Mouse (Mus musculus): Measurements from ENCODE around the gene Sparc.

Gene Sparc

GRCm38 (mm10) chr11:55422978-55423377 is at the start of gene Sparc:
Gene Sparc, minus strand, starts transcription at chr11:55423183.
- in situ Hi-C loops (cut with MboI, MseI) = no loop called here

DNA sequence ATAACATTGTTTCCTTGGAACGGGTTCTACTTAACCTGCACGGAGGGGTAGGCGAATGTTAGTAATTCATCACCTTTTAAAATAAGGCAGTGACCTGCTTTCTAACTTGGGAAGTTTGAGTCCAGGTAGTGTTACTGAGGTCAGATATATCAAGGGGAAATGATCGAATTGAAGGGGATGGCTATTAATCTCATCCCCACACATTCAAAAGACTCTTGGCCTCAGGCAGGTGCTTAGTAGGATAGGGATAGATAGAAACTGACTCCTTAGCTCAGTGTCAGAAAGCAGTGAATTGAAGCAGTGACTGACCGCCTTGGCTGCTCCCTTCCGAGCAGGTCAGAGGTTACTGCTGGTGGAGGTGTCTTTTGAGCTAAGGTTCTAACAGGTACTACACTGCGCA is 48.5 kb upstream of the Sparc start:
- in situ Hi-C loops (cut with MboI, MseI) = no loop called here

DNA sequence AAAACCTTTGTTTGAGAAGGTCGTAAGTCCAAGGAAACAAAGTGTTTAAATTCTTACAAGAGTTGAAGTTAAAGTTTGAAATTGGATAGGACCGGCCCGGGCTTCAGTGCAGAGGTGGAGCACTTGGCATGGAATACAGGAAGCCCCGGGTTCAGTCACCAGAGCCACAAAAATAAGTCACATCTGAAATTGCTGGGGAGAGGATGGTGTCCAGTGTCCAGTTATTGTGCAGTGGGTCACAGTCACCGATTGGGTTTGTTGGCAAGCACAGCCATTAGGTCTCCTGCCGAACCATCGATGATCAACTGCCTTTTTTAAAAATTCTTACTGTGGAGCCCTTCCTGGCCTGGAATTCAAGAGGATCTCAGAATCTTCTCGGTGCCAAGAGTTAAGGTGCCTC is 47.8 kb upstream of the Sparc start:
- in situ Hi-C loops (cut with MboI, MseI) = no loop called here

DNA sequence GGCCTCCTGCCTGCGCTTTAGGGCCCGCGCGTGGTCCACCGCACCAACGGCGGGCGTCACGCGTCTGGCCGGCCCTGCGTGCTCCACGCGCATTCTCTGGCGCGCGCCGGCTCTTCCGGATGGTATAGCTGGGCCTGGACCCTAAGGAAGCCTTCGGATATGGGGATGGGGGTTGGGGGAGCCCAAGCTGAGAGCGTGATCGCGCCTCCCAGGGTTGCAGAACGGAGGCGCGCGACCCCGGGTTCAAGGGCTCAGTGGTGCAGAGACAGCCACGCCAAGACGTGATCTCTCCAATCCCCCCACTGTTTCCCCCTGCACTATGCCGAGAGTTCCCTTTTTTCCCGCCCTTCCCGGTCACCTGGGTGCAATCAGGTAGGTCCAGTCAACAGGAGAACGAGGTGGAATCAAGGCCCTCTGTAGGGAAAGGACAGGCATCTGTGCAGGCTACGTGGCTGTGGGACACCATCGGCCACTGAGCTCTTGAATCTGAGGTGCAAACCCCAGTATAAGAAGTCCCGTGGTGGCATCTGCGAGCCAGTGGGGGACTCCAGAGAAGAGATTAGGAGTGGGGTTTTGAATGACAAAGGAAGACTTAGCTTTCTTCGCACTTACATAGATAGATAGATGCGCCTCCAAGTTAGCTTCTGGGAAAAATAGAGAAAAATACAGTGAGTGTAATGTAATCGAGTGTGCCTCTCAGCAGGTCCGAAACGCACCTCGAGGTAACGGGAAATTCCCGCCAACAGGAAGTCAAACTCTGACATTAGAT is 47.1 kb upstream of the Sparc start:
- in situ Hi-C loops (cut with MboI, MseI) = loop anchor here (10.0 kb wide), 1 partner anchor 515 kb away; no protein-coding TSS in a partner anchor

GRCm38 (mm10) chr11:55469048-55469843 is 46.3 kb upstream of the Sparc start, which contains the start of gene G3bp1:
Gene G3bp1, plus strand, starts transcription at chr11:55469685.
- in situ Hi-C loops (cut with MboI, MseI) = loop anchor here (10.0 kb wide), 1 partner anchor 514 kb away; no protein-coding TSS in a partner anchor

- in situ Hi-C loops (cut with MboI, MseI) = loop anchor here (10.0 kb wide), 1 partner anchor 514 kb away; no protein-coding TSS in a partner anchor
These were observed 45.6 kb upstream of the Sparc start for GRCm38 (mm10) chr11:55468611-55469047.

GRCm38 (mm10) chr11:55468012-55468411 is 45.0 kb upstream of the Sparc start:
- in situ Hi-C loops (cut with MboI, MseI) = loop anchor here (10.0 kb wide), 1 partner anchor 513 kb away; no protein-coding TSS in a partner anchor

- in situ Hi-C loops (cut with MboI, MseI) = loop anchor here (10.0 kb wide), 1 partner anchor 510 kb away; no protein-coding TSS in a partner anchor
These were observed 42.2 kb upstream of the Sparc start for GRCm38 (mm10) chr11:55465177-55465576.

DNA sequence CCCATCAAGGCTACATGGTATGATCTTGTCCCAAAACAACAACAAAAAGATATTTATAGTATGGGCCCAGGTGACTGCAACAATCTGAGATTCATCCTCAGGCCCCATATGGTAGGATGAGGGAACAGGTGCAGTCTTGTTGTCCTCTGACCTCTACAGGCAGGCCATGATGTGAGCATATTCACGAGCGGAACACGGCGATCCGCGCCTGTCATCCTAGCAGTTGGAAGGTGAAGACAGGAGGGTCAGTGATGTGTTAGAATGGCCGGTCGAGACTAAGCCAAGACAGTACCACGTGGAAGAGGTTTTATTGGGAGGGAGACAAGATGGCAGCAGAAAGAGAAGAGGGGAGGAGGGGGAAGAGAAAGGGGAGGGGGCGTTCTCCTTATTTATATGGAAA is 41.7 kb upstream of the Sparc start:
- in situ Hi-C loops (cut with MboI, MseI) = loop anchor here (10.0 kb wide), 1 partner anchor 510 kb away; no protein-coding TSS in a partner anchor

DNA sequence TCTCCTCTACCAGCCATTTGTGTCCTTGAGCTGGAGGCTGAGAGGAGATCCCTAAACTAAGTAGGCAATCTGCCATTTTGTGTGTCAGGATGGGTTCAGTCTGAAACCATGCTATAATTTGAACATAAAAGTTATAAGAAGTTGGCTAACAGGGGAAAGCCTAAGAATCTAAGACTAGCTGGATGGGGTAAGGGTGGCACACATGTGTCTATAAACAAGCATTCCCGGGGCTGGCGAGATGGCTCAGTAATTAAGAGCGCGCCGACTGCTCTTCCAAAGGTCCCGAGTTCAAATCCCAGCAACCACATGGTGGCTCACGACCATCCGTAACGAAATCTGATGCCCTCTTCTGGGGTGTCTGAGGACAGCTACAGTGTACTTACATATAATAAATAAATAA is 39.2 kb upstream of the Sparc start:
- in situ Hi-C loops (cut with MboI, MseI) = loop anchor here (10.0 kb wide), 1 partner anchor 507 kb away; no protein-coding TSS in a partner anchor

DNA sequence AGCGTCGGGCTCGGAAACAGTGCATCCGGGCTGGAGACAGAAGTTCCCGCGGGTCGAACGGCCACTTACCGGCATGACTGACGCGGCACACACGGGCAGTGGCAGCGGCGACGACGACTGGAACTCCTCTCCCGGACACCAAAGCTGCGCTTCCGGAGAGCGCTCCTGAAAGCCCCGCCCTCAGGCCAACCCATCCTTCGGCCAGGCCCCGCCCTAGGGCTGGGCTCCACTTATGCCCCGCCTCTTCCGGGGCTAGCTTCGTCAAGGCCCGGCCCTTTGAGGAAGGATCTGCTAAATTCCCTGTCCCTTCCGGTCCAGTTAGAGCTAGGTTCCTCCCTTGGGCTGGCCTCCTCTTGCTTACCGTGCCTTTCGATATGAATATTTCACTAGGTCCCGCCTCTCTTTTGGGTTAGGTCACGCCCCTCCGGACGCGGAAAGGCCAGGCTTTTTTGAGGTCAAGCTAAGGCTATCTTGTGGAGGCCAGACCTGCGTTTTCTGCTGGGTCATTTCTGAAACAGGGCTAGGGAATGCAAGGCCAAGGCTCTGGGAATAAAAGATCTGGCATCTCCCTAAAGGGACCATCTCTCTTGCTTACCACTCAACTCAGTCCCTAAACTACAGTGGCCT is 38.1 kb upstream of the Sparc start, which contains the start of gene Atox1:
Gene Atox1 (minus strand): TSS at position 221 of the 627 bp plus-strand sequence.
- in situ Hi-C loops (cut with MboI, MseI) = loop anchor here (10.0 kb wide), 1 partner anchor 506 kb away; no protein-coding TSS in a partner anchor

- in situ Hi-C loops (cut with MboI, MseI) = loop anchor here (10.0 kb wide), 1 partner anchor 506 kb away; no protein-coding TSS in a partner anchor
These were observed 37.6 kb upstream of the Sparc start for GRCm38 (mm10) chr11:55460559-55461018.

GRCm38 (mm10) chr11:55459850-55460558 is 37.0 kb upstream of the Sparc start:
- in situ Hi-C loops (cut with MboI, MseI) = loop anchor here (10.0 kb wide), 1 partner anchor 505 kb away; no protein-coding TSS in a partner anchor

- in situ Hi-C loops (cut with MboI, MseI) = no loop called here
These were observed 35.5 kb upstream of the Sparc start for GRCm38 (mm10) chr11:55458501-55458900.

GRCm38 (mm10) chr11:55455166-55455565 is 32.2 kb upstream of the Sparc start:
- in situ Hi-C loops (cut with MboI, MseI) = no loop called here

GRCm38 (mm10) chr11:55453640-55454039 is 30.7 kb upstream of the Sparc start:
- in situ Hi-C loops (cut with MboI, MseI) = no loop called here

DNA sequence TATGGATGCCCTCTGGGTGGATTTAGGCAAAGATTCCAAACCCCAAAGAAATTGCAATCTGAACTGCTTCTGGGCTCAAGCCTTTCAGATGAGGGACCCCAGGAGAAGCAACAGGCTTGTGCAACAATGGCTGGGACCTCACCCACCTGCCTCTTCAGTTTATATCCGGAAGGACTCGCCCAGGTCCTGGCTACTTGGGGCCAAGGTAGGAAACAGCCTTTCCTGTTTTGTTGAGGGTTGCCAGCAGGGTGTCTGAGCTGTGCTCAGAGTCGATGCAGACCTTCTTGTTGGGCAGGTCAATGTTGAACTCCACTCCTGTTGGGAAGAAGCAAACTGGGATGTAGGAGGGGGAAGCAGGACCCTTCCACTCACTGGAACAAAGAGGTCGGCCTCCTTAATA is 27.3 kb upstream of the Sparc start:
- in situ Hi-C loops (cut with MboI, MseI) = no loop called here

DNA sequence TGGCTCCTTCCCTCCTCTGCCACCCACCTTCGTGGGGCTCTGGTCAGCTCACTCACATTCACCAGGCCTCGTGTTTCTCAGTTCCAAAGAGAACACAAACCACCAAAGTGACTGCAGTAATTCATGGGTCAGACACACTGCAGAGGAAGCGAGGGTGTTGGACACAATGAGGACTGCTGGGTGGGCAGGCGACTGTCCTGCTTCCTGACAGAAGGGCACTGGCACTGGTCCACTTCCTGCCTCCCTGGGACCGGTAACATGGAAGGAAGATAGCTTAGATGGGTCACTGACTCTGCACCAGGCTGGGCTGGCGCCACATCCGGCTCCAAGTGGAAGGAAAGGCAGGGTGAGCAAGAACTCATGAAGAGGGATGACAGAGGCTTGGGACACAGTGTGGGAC is 26.5 kb upstream of the Sparc start:
- in situ Hi-C loops (cut with MboI, MseI) = loop anchor here (5.0 kb wide), 1 partner anchor 232 kb away; no protein-coding TSS in a partner anchor

DNA sequence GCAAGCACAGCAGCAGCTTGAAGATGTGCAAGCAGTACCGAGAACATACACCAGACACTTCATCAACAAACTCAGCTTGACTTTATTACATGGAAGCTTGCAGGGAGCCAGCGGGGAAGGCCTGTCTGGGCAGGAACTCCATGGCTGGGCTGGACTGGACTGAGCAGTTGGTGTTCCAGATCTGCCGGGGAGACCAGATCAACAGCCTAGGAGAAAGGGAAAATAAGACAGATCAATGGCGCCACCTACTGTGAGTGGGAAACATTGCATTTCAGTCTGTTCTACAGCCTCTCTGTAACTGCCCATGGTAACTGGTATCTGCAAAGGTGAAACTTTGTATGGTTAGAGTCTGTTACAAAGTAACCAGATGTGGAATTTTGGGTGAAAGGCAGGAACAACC is 23.6 kb upstream of the Sparc start:
- in situ Hi-C loops (cut with MboI, MseI) = loop anchor here (5.0 kb wide), 1 partner anchor 229 kb away; no protein-coding TSS in a partner anchor

DNA sequence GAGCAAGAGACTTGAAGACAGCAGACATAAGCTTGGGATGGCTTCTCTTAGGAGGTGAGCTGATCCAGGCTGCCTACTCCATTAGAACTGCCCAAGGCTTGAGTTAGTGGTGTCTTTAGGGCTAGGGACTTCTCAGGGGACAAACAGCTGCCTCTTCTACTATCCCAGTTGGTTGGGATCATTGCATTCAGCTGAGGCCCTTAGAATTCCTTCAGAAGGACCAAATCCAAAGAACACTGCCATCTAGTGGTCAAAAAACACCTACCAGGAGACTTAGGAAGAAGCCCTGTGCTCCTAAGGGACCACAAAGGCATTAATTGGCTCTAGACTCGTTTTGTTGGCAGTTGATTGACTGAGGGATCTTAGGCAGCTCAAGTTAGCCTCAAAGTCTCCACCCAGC is 21.8 kb upstream of the Sparc start:
- in situ Hi-C loops (cut with MboI, MseI) = loop anchor here (5.0 kb wide), 2 partner anchors 57 to 227 kb away; no protein-coding TSS in a partner anchor

Measured in T-helper 1 cell (primary cell).